Mouse (Mus musculus) erythroblast, embryonic 14.5 days (primary cell): Measurements from ENCODE around the gene Nfix. TPM values are rescaled to one million over a fixed set of nuclear protein-coding genes. Genes with fewer than 3 reads are reported as not detected.
A peak's percentile ranks its signal among the peaks of the same experiment; 100 is the strongest.

Source experiments
- H3K27me3 ChIP-seq: 2 replicates; pipeline ENCODE4 v1.6.1; 2012; ENCODE audit warnings: inconsistent platforms; ENCODE audit not compliant: control insufficient read depth
- H3K36me3 ChIP-seq: 2 replicates; pipeline ENCODE4 v1.6.1; 2012; ENCODE audit warnings: mild to moderate bottlenecking, inconsistent platforms; ENCODE audit not compliant: control insufficient read depth
- H3K4me1 ChIP-seq: 2 replicates; pipeline ENCODE4 v1.6.1; 2012; ENCODE audit warnings: inconsistent platforms; ENCODE audit not compliant: control insufficient read depth
- H3K4me3 ChIP-seq: replicated peaks from 2 replicates; pipeline ENCODE3; 2012; ENCODE audit warnings: moderate library complexity, mild to moderate bottlenecking, inconsistent platforms
- H3K9me3 ChIP-seq: 2 replicates; pipeline ENCODE4 v1.6.1; 2012; ENCODE audit warnings: low read length, inconsistent platforms, mixed read lengths; ENCODE audit not compliant: control insufficient read depth
- GATA1 ChIP-seq: IDR thresholded peaks from 2 replicates; pipeline ENCODE4 v1.6.1; 2012; ENCODE audit warnings: low read length, inconsistent platforms, mixed read lengths
- TAL1 ChIP-seq: IDR thresholded peaks from 3 replicates; pipeline ENCODE4 v1.6.1; 2012; ENCODE audit warnings: low read length, inconsistent platforms, mixed read lengths
- polyA plus RNA-seq: library from polyadenylated mRNA; stranded (reverse); fragments of >175 nt; gene quantifications from 2 replicates; pipeline ENCODE4 v1.2.3, GENCODE M21; 2012

Gene Nfix
- polyA plus RNA-seq, 1 experiment: 1.9 TPM

- Histone ChIP-seq H3K9me3 (no peaks in the 10 kb centered on the region), H3K27me3 (no peaks in the 10 kb centered on the region), H3K4me3 (peak overlapping the region; percentile 67), H3K4me1 (peaks cover 98% of the 10 kb centered on the region), H3K36me3 (peaks cover 89% of the 10 kb centered on the region)
- TF ChIP-seq TAL1 (no peak), GATA1 (no peak)
Observed at GRCm38 (mm10) chr8:84723571-84723900, 76.6 kb downstream of the Nfix start.

- Histone ChIP-seq H3K27me3 (no peaks in the 10 kb centered on the region), H3K9me3 (no peaks in the 10 kb centered on the region), H3K36me3 (peaks cover 87% of the 10 kb centered on the region), H3K4me3 (peak within 1 kb of the TSS; percentile 67), H3K4me1 (peaks cover 97% of the 10 kb centered on the region)
- TF ChIP-seq TAL1: no peak
- no peak for TF ChIP-seq GATA1
Observed at GRCm38 (mm10) chr8:84722850-84723570, 77.1 kb downstream of the Nfix start, which contains the start of gene G430095P16Rik. Gene G430095P16Rik, plus strand, starts transcription at chr8:84723007.

- H3K27me3 ChIP-seq: no peaks in the 10 kb centered on the region
- TF ChIP-seq TAL1 (no peak), GATA1 (no peak)
- H3K36me3 ChIP-seq: peaks cover 86% of the 10 kb centered on the region
- H3K4me1 ChIP-seq: peaks cover 97% of the 10 kb centered on the region
- peak overlapping the region; percentile 67 for H3K4me3 ChIP-seq
- H3K9me3 ChIP-seq: no peaks in the 10 kb centered on the region
Observed at GRCm38 (mm10) chr8:84722530-84722849, 77.7 kb downstream of the Nfix start.

- peaks cover 81% of the 10 kb centered on the region for H3K4me1 ChIP-seq
Observed at GRCm38 (mm10) chr8:84718959-84719690, 81.0 kb downstream of the Nfix start.

GRCm38 (mm10) chr8:84718476-84718875 is 81.7 kb downstream of the Nfix start:
- H3K4me1 ChIP-seq: peaks cover 81% of the 10 kb centered on the region
- peaks cover 5% of the 10 kb centered on the region for H3K27me3 ChIP-seq
- TF ChIP-seq GATA1 (no peak), TAL1 (no peak)
- H3K9me3 ChIP-seq: no peaks in the 10 kb centered on the region
- H3K4me3 ChIP-seq: no peak overlapping the region
- peaks cover 65% of the 10 kb centered on the region for H3K36me3 ChIP-seq

More at GRCm38 (mm10) chr8:84718959-84719690, 81.0 kb downstream of the Nfix start:
- Histone ChIP-seq H3K27me3 (peaks cover 3% of the 10 kb centered on the region), H3K9me3 (no peaks in the 10 kb centered on the region), H3K4me3 (no peak overlapping the region), H3K36me3 (peaks cover 65% of the 10 kb centered on the region)
- TF ChIP-seq GATA1 (no peak), TAL1 (no peak)

- peaks cover 67% of the 10 kb centered on the region for H3K36me3 ChIP-seq
Observed at GRCm38 (mm10) chr8:84716790-84717189, 83.4 kb downstream of the Nfix start.

GRCm38 (mm10) chr8:84715893-84716468 is 84.2 kb downstream of the Nfix start:
- peaks cover 59% of the 10 kb centered on the region for H3K36me3 ChIP-seq
- H3K9me3 ChIP-seq: no peaks in the 10 kb centered on the region
- no peak overlapping the region for H3K4me3 ChIP-seq
- H3K4me1 ChIP-seq: peaks cover 81% of the 10 kb centered on the region
- TF ChIP-seq GATA1 (no peak), TAL1 (no peak)
- H3K27me3 ChIP-seq: peaks cover 5% of the 10 kb centered on the region

More at GRCm38 (mm10) chr8:84716790-84717189, 83.4 kb downstream of the Nfix start:
- H3K9me3 ChIP-seq: no peaks in the 10 kb centered on the region
- H3K4me1 ChIP-seq: peaks cover 81% of the 10 kb centered on the region
- H3K4me3 ChIP-seq: no peak overlapping the region
- peaks cover 5% of the 10 kb centered on the region for H3K27me3 ChIP-seq
- TF ChIP-seq GATA1: no peak
- TF ChIP-seq TAL1: no peak

GRCm38 (mm10) chr8:84714161-84714560 is 86.0 kb downstream of the Nfix start:
- Histone ChIP-seq H3K36me3 (peaks cover 41% of the 10 kb centered on the region), H3K4me1 (peaks cover 77% of the 10 kb centered on the region)

GRCm38 (mm10) chr8:84713381-84713780 is 86.8 kb downstream of the Nfix start:
- no peaks in the 10 kb centered on the region for H3K9me3 ChIP-seq
- TF ChIP-seq TAL1 (no peak), GATA1 (no peak)
- peaks cover 33% of the 10 kb centered on the region for H3K36me3 ChIP-seq
- H3K27me3 ChIP-seq: peaks cover 5% of the 10 kb centered on the region
- H3K4me1 ChIP-seq: peaks cover 77% of the 10 kb centered on the region
- H3K4me3 ChIP-seq: no peak overlapping the region

More at GRCm38 (mm10) chr8:84714161-84714560, 86.0 kb downstream of the Nfix start:
- H3K27me3 ChIP-seq: peaks cover 5% of the 10 kb centered on the region
- H3K9me3 ChIP-seq: no peaks in the 10 kb centered on the region
- no peak overlapping the region for H3K4me3 ChIP-seq
- no peak for TF ChIP-seq GATA1
- TF ChIP-seq TAL1: no peak
